Mouse (Mus musculus) kidney, postnatal 4 days (tissue): ENCODE measurements around the gene Hist2h3c1.
"Not testable (repeated sequence)": the region's sequence is repeated elsewhere in the genome, so short reads cannot be mapped to it uniquely, and the experiment has no call there.

Source experiments
- DNase-seq, 2 experiments: peaks; one replicate each; pipeline ENCODE4 v3.0.0; 2021; ENCODE audit warnings: mixed read lengths in 2 of 2

Hist2h3c1 gene

DNA sequence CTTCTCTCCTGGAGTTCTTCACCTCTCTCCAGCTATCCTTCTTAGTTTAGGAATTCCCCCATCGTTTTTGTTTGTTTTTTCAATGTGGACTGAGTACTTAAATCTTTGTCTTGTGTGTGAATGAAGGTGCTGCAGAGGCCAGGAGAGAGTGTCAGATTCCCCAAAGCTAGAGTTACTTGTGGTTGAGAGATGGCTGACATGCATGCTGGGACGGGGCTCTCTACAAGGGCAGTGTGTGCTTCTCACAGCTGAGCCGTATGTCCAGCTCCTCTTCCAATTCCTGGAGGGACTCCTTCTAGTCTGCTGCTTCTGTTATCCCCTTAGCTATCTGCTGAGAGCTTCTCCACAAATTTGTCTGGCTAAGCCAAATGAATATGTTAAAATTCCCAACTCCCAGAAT is 10.6 kb upstream of the Hist2h3c1 start:
- no peak for DNase-seq

DNA sequence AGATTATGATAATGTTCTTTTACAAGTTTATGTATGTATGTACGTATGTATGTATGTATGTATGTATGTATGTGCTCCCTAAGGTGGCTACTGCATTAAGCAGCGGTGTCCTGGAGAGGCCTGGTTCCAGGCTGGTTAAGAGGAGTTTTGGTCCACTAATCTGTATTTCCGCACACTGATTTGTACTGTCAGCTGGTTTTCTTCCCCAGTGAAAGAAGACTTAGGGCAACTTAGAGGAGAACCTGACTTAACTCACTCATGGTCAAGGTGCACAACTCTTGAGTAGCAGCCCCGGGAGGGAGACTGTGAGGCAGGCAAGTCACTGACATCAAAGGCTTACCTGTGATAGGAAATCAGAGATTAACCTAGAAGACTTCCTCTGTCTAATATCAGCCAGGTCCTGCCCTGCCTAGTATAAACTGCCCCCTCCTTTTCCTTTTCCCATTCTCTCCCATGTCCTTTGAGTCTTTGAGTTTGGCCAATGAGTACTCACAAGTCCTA is 9.6 kb upstream of the Hist2h3c1 start:
- peak in 1 of 2 experiments; percentile 10 for DNase-seq

DNA sequence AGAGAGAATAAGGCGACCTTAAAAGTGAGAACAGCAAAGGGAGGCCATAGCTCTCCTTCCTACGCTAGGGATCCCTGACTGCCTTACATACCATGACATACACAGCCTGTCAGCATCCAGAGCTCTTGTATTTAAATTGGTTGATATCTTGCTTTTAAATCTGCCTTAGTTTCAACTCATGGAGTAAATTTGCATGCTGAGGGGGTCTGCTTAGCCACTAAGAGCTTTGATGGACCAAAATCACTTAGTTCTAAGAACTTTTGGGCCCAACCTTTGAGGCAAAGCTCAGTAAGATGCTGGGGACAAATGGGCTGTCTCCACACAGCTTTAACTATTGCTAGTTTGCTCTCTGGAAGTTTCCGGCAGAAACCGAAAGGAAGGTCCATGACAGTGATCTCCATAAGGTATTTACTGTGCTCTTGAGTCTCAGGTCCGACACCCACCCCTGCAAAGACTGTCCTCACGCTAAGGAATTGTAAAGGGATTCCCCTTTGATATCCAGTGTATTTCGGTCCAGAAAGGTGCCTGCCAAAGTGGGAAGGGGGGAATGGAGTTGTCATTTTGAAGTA is 9.1 kb upstream of the Hist2h3c1 start:
- DNase-seq = peak in 1 of 2 experiments; percentile 8

- DNase-seq = peak in 1 of 2 experiments; percentile 7
Measured at GRCm38 (mm10) chr3:96237904-96238511, 8.5 kb upstream of the Hist2h3c1 start.

GRCm38 (mm10) chr3:96238954-96239793 is 7.3 kb upstream of the Hist2h3c1 start, which contains the start of gene Hist2h3c2:
Gene Hist2h3c2, minus strand, starts transcription at chr3:96239127.
- DNase-seq = peak; percentile 42 to 73

- peak; percentile 94 to 97 for DNase-seq
Measured at GRCm38 (mm10) chr3:96239949-96240798, 6.3 kb upstream of the Hist2h3c1 start, which contains the start of gene Hist2h2aa2. Gene Hist2h2aa2, minus strand, starts transcription at chr3:96240276.

- DNase-seq = no peak
Measured at GRCm38 (mm10) chr3:96240799-96241197, 5.7 kb upstream of the Hist2h3c1 start.

DNA sequence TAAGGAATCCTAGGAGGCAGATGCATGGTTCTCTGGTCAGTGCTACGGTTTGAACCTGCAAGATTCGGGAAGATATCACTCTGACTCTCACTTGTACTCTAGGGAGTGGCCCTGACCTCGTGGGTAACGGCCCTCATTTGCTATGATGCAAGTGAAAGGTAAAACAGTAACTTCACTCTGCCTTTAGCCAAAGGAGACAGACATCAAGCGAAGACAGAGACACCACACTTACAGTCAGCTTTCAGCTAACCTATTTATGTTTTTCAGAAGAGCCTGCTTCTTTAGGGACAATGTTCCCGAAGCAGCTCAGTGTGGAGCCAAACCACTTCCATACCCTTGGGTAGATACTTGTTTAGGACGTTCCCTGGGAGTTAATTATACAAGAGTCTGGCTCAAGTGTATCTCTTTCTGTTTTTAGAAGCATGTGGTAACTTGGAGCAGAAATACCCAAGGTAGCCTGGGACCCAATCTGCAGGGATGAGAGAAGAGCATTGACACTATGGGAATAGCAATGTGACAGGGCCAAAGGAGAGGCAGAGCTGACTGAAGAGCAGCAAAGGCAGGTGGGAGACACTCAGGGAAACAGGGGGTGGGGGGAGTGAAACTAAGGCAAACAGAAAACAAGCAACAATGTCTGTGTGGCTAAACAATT is 2.4 kb upstream of the Hist2h3c1 start:
- no peak for DNase-seq

- DNase-seq = peak; percentile 86 to 91
Measured at GRCm38 (mm10) chr3:96245003-96245886, 1.2 kb upstream of the Hist2h3c1 start, which contains the start of gene Hist2h2aa1. Gene Hist2h2aa1, plus strand, starts transcription at chr3:96245497.

DNA sequence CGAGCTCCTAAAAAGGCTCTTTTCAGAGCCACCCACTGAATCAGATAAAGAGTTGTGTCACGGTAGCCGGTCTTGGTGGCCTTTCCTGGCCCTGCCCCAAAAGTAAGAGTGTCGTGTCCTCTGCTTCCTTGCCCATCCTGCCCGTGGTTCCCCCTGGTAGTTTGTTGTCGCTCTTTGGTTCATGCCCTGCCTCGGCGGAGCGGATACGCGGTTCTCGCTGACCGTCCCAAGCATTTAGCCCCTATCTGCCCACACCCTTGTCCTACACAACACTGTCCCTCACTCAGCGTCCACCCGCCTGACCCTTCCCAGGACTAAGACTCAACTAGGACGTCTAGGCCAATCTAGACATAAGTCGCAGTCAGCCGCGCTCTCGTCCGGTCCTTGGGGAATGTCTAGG is 467 bp upstream of the Hist2h3c1 start:
- DNase-seq = not testable (repeated sequence)

DNA sequence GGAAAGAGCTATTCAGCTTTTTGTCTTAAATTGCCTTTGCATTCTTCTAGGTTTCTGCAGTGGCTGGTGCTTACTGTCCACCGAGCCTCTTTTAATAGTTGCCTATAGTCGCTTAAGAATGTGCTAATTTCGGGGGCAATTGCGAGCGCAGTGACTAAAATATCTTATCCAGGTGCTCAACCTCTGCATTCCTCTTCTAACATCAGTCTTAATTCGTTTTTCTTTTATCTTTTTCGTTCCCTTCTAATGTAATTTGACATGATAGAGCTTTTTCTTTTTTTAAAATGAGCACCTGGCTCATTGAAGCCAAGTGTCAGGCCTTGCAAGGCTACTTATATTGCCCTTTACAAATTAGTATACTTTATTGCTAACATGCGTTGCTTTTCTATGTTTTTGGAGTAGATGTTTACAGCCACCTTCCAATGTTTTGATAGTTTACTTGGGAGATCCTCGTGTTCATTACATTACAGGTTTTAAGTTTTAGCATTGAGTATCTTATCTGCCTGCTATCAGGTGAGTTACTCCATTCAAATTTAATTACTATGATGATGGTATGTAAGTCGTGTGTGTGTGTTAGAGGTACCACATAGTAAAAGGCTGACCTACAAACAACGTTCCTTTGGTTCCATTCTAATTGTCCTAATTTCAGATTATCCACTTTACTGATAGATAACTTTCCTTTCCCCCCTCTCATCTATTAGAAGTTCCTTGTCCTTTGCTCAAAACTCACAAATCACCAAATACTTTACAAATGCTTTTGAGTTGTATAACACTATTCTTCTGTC is 1.1 kb downstream of the Hist2h3c1 start:
- no peak for DNase-seq

DNA sequence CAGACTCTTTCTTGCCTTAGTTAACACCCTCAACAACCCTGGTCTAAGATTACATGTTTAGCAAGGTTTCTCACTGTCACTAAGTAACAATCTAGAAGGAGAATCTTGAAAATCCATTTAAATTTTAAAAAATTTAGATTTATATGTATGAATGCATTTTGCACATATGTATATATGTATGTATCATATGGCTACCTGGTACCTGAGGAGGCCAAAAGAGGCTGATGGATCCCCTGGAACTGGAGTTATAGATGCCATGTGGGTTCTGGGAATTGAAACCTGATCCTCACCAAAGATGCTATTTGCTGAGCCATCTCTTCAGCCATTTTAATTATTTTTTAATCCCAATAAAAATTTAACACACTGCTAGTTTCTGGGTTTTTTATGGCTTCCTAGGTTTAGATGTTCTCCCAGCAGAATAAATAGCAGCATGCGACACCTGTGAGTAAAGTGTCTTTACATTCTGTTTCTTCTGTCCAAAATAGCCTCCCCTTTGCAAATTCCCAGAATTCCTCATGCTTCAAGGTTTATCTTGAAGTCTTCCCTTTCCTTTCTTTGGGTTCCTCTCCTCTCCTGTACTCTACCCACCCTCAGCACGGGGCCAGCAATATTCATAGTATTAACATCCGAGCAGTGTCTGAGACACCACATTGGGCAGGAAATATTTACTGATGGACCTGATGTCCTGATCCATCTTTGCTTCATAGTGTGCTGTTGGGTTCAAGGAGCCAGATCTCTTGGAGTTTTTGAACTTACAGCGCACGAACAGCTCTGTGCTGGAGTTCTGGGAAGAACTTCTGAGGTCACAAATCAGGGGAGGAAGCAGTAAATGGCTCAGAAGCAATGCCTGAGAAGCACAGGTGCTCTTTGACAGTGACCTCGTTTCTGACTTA is 1.9 kb downstream of the Hist2h3c1 start:
- no peak for DNase-seq

DNA sequence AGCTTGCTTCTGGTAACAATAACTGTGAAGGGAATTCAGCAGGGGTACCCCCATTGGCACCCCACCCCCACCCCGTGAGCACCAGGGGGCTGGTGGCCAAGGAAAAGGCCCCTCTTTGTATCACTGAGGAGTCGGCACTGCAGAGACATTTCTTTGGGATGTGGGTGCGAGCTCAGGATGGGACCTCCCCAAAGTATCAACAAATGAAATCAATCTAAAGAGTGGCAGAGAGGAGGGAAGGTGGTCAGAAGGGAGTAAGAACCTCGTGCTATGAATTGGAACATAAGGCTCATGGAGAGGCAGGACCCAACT is 2.5 kb downstream of the Hist2h3c1 start:
- no peak for DNase-seq

DNA sequence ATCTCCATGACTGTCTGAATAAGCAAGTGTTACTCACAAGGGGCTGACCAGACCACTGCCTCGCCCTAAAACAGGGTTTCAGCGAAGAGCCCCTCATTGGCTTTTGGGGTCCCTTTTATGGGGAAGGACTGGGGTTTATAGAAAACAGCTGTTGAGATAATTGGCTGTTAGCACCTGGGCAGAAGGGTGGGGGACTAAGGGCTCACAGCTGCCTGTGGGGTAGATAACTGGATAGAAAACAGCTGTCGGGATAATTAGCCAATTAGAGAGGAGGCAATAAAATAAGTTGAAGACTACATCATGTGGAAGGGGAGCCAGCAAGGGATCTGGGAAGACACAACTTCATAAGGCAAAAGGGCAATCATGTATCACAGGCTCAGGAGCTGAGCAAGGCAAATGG is 4.4 kb downstream of the Hist2h3c1 start:
- no peak for DNase-seq

DNA sequence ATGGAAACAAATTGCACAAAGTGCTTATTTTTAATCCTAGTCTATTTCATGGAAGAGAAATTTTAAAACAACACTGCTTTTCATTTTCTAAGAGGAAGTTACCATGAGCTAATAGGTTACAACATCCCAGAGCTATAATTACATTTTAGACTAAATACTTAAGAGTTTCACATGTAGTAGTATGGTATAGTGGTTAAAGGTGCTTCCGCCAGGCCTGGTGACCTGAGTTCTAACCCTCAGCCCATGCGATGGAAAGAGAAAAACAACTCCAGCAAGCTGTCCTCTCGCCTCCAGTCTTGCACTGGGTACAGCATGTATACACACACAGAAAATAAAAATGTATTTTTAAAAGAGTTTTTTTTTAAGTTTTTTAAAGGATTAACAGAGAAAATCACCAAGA is 5.3 kb downstream of the Hist2h3c1 start:
- DNase-seq = no peak

DNA sequence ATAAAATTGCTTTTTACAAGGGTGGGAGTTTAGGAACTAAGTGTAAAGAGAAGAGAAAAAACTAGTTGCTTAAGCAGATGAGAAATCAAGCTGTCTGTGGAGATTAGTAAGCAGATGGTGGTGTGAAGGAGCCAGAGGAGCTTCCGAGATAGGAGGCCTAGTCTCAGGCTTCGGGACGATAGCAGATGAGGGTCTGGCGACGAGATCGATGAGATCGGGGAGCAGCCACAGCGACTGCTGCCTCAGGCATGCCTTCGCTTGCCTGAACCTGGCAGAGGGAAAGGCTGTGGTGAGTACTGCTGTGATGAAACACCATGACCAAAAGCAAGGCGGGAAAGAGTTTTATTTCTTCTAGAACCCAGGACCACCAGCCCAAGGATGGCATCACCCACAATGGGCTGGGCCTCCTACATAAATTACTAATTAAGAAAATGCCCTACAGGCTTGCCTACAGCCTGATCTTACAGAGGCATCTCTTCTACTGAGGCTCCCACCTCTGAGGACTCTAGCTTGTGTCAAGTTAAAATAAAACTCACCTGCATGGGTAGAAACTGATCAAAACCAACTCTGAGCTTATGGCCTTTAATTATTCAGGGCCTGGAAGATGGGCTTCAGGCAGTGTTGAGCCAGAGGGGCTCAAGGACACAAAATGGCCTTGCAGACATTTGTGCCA is 8.3 kb downstream of the Hist2h3c1 start:
- DNase-seq = peak in 1 of 2 experiments; percentile 43

- DNase-seq = no peak
Measured at GRCm38 (mm10) chr3:96255926-96256593, 9.6 kb downstream of the Hist2h3c1 start.

DNA sequence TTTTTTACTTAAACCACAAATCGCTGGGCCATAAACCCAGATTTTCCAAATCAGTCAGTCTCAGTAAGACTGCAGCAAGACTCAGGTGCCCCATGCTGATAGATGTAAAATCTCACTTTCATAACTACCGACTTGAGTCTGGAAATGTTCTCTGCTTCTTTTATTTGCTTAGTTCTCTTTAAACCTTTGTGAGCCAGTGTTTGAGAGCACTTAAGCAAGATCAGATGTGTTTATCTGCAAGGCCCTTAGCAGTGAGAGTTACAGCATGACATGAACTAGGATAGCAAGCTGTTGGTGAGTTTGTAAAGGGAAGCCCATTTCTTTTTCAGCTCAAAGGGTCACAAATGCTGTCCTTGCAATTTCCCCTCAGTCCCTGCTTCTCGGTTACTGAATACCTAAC is 10.7 kb downstream of the Hist2h3c1 start:
- DNase-seq = no peak
